Mouse (Mus musculus): ENCODE results near the gene Sdad1.
"Not testable (repeated sequence)": the region's sequence is repeated elsewhere in the genome, so short reads cannot be mapped to it uniquely, and the experiment has no call there.

DNA sequence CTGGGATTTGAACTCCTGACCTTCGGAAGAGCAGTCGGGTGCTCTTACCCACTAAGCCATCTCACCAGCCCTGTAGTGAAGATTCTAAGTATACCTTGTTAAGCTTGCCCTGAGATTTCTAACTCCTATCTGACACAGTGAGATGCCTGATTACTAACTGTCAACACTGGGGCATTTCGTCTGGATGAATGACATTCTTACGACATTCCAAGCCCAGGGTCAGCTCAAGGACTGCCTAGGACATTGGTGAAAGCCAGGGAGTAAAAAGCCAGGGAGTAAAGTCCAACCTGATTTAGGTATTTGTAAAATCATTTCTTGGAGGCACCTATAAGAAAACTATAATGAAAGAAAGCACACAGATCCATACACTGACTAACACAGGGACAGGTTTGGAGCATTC is 42.4 kb upstream of the Sdad1 start:
- TF ChIP-seq POLR2AphosphoS2 (IDR thresholded peaks at IDR 0.05; ENCODE audit: low read depth, low read length); BHLHE40 (IDR thresholded peaks at IDR 0.05; ENCODE audit: low read depth, low read length); CTCF (conservative IDR thresholded peaks at IDR 0.05 in 1 of 2, IDR thresholded peaks at IDR 0.05 in 1 of 2; ENCODE audit: low read depth in 2 of 2, low read length in 2 of 2); MXI1 (IDR thresholded peaks at IDR 0.05; ENCODE audit: low read depth, low read length); CHD2 (IDR thresholded peaks at IDR 0.05; ENCODE audit: low read length); MAX (IDR thresholded peaks at IDR 0.05; ENCODE audit: low read length); POLR2A (IDR thresholded peaks at IDR 0.05; ENCODE audit: low read depth, low read length); USF2 (conservative IDR thresholded peaks at IDR 0.05; ENCODE audit: low read depth, low read length): not testable (repeated sequence)

Data from CH12.LX (cell line).